Mouse (Mus musculus): ENCODE data around the gene Rbpj.

Rbpj gene

GRCm38 (mm10) chr5:53509927-53510326 is 44.0 kb downstream of the Rbpj start:
- CTCF ChIA-PET: no interaction called here

GRCm38 (mm10) chr5:53511426-53511825 is 45.5 kb downstream of the Rbpj start:
- CTCF ChIA-PET: interaction anchor here (0.7 kb wide), 1 partner anchor 57 kb away, joined by 3 read pairs; no protein-coding TSS in a partner anchor

- CTCF ChIA-PET: no interaction called here
These were observed 49.1 kb downstream of the Rbpj start for GRCm38 (mm10) chr5:53514959-53515612.

GRCm38 (mm10) chr5:53516482-53516881 is 50.5 kb downstream of the Rbpj start:
- CTCF ChIA-PET: no interaction called here

GRCm38 (mm10) chr5:53517802-53518201 is 51.9 kb downstream of the Rbpj start:
- CTCF ChIA-PET: no interaction called here

GRCm38 (mm10) chr5:53519131-53519530 is 53.2 kb downstream of the Rbpj start:
- CTCF ChIA-PET: no interaction called here

- CTCF ChIA-PET: no interaction called here
These were observed 54.1 kb downstream of the Rbpj start for GRCm38 (mm10) chr5:53519998-53520577.

GRCm38 (mm10) chr5:53523046-53523445 is 57.1 kb downstream of the Rbpj start:
- CTCF ChIA-PET: no interaction called here

- CTCF ChIA-PET: interaction anchor here (0.6 kb wide), 1 partner anchor 84 kb away, joined by 5 read pairs; no protein-coding TSS in a partner anchor
These were observed 58.2 kb downstream of the Rbpj start for GRCm38 (mm10) chr5:53524162-53524561.

- CTCF ChIA-PET: no interaction called here
These were observed 58.9 kb downstream of the Rbpj start for GRCm38 (mm10) chr5:53524831-53525230.

- CTCF ChIA-PET: no interaction called here
These were observed 59.5 kb downstream of the Rbpj start for GRCm38 (mm10) chr5:53525305-53526069.

- CTCF ChIA-PET: no interaction called here
These were observed 60.1 kb downstream of the Rbpj start for GRCm38 (mm10) chr5:53526070-53526430.

GRCm38 (mm10) chr5:53529846-53530245 is 63.9 kb downstream of the Rbpj start:
- CTCF ChIA-PET: no interaction called here

GRCm38 (mm10) chr5:53535096-53535495 is 69.1 kb downstream of the Rbpj start:
- CTCF ChIA-PET: no interaction called here

- CTCF ChIA-PET: interaction anchor here (0.6 kb wide), 1 partner anchor 53 kb away, joined by 7 read pairs; no protein-coding TSS in a partner anchor
These were observed 70.9 kb downstream of the Rbpj start for GRCm38 (mm10) chr5:53536635-53537554.

GRCm38 (mm10) chr5:53539860-53540633 is 74.1 kb downstream of the Rbpj start:
- CTCF ChIA-PET: no interaction called here

- CTCF ChIA-PET: interaction anchor here (0.5 kb wide), 1 partner anchor 187 kb away, joined by 5 read pairs; no protein-coding TSS in a partner anchor
These were observed 76.1 kb downstream of the Rbpj start for GRCm38 (mm10) chr5:53542073-53542472.

GRCm38 (mm10) chr5:53543399-53543798 is 77.4 kb downstream of the Rbpj start:
- CTCF ChIA-PET: no interaction called here

GRCm38 (mm10) chr5:53543945-53544344 is 78.0 kb downstream of the Rbpj start:
- CTCF ChIA-PET: no interaction called here

- CTCF ChIA-PET: no interaction called here
These were observed 80.5 kb downstream of the Rbpj start for GRCm38 (mm10) chr5:53546440-53546839.

- CTCF ChIA-PET: interaction anchor here (0.6 kb wide), 1 partner anchor 589 kb away, joined by 23 read pairs; no protein-coding TSS in a partner anchor
These were observed 81.1 kb downstream of the Rbpj start for GRCm38 (mm10) chr5:53546979-53547472.

Measured in spleen, embryonic (tissue).